Mouse (Mus musculus) urinary bladder, adult 2 months (tissue): ENCODE measurements around the gene 1600015I10Rik. TPM values are rescaled to one million over a fixed set of nuclear protein-coding genes. Genes with fewer than 3 reads are reported as not detected.
"Not testable (repeated sequence)": the region's sequence is repeated elsewhere in the genome, so short reads cannot be mapped to it uniquely, and the experiment has no call there.

Experiments used
- DNase-seq: peaks from one replicate; pipeline ENCODE4 v3.0.0; 2022; ENCODE audit warnings: low spot score
- polyA plus RNA-seq: library from polyadenylated mRNA; depleted of rRNA; stranded (reverse); fragments of >200 nt; gene quantifications from 2 replicates; pipeline ENCODE4 v1.2.3, GENCODE M21; 2012; rRNA removed

Gene 1600015I10Rik
- polyA plus RNA-seq, result not detected in 2 replicates

- no peak for DNase-seq
These were observed at the start of gene 1600015I10Rik for GRCm38 (mm10) chr6:48929595-48929994. 1600015I10Rik (plus strand) TSS chr6:48929895.

GRCm38 (mm10) chr6:48894203-48894602, 35.5 kb upstream of the 1600015I10Rik start:
- no peak for DNase-seq

GRCm38 (mm10) chr6:48894938-48895818, 34.5 kb upstream of the 1600015I10Rik start:
- DNase-seq, result no peak

GRCm38 (mm10) chr6:48895941-48896340, 33.8 kb upstream of the 1600015I10Rik start:
- no peak for DNase-seq

- no peak for DNase-seq
These were observed 32.7 kb upstream of the 1600015I10Rik start for GRCm38 (mm10) chr6:48896956-48897355.

- DNase-seq, result not testable (repeated sequence)
These were observed 28.4 kb upstream of the 1600015I10Rik start for GRCm38 (mm10) chr6:48901316-48901715.

GRCm38 (mm10) chr6:48902511-48903406, 26.9 kb upstream of the 1600015I10Rik start:
- DNase-seq, result no peak

- DNase-seq, result no peak
These were observed 26.3 kb upstream of the 1600015I10Rik start for GRCm38 (mm10) chr6:48903437-48903836.

- DNase-seq, result no peak
These were observed 24.1 kb upstream of the 1600015I10Rik start for GRCm38 (mm10) chr6:48905606-48906005.

- no peak for DNase-seq
These were observed 23.3 kb upstream of the 1600015I10Rik start for GRCm38 (mm10) chr6:48906371-48906770.

- DNase-seq, result no peak
These were observed 20.5 kb upstream of the 1600015I10Rik start for GRCm38 (mm10) chr6:48909229-48909628.

GRCm38 (mm10) chr6:48912033-48912432, 17.7 kb upstream of the 1600015I10Rik start:
- DNase-seq, result no peak

- no peak for DNase-seq
These were observed 16.1 kb upstream of the 1600015I10Rik start for GRCm38 (mm10) chr6:48913587-48913986.

GRCm38 (mm10) chr6:48949596-48949995, 19.9 kb downstream of the 1600015I10Rik start:
- no peak for DNase-seq

GRCm38 (mm10) chr6:48950676-48951075, 21.0 kb downstream of the 1600015I10Rik start:
- no peak for DNase-seq

- no peak for DNase-seq
These were observed 21.9 kb downstream of the 1600015I10Rik start for GRCm38 (mm10) chr6:48951630-48952029.

- no peak for DNase-seq
These were observed 23.5 kb downstream of the 1600015I10Rik start for GRCm38 (mm10) chr6:48953220-48953619.

- DNase-seq, result no peak
These were observed 24.5 kb downstream of the 1600015I10Rik start for GRCm38 (mm10) chr6:48954211-48954610.

- DNase-seq, result no peak
These were observed 25.3 kb downstream of the 1600015I10Rik start for GRCm38 (mm10) chr6:48954946-48955345.

GRCm38 (mm10) chr6:48956785-48957184, 27.1 kb downstream of the 1600015I10Rik start:
- no peak for DNase-seq

GRCm38 (mm10) chr6:48958053-48958452, 28.4 kb downstream of the 1600015I10Rik start:
- no peak for DNase-seq

GRCm38 (mm10) chr6:48959151-48959550, 29.5 kb downstream of the 1600015I10Rik start:
- not testable (repeated sequence) for DNase-seq
